ENCODE assay signal across 24 mouse cellular contexts in the genomic region with DNA sequence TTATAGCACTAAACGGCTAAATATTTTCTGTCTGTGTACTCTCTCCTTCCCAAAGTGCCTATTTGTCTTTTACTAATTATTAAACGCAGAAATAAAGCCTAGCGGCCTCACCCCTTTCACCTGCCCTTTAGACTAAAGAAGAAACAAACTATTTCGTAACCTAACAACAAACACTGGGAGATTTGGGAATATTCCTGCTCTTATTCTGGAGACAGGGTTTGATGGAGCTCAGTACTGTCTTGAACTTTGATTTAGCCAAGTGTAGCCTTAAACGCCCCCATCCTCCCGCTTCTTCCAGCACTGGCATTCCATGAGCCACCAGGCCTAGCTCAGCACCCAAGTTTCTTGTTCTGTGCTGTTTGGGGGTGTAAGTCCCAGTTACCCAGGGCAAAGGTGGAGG. TPM values are rescaled to one million over a fixed set of nuclear protein-coding genes. Genes with fewer than 3 reads are reported as not detected.
DNase-seq lines count a peak whose midpoint lies in the region; ATAC-seq and TF ChIP-seq lines count a peak whose summit lies in the region.
"Had no signal": no experiment of that assay in that cellular context is flagged by ENCODE, and none has a peak within 500 bp of the region (broad histone marks: within the 10 kb centered on the region; RNA-seq: fewer than 3 reads in every experiment).

No protein-coding gene starts in this region.

- DNase-seq in kidney, postnatal 10 days: peak; percentile 16
- DNase-seq in kidney, postnatal 14 days: peak; percentile 46
- no peak for DNase-seq in cerebellum, adult 2 months
- DNase-seq: adrenal gland, adult 8-10 months; cerebellum, adult 8-10 months; cerebellum, postnatal 25 days; gastrocnemius, postnatal 10 days; lung, postnatal 36 days; thymus, adult 2 months; thymus, postnatal 36 days had no signal

- H3K36me3 ChIP-seq in intestine, embryonic 15.5 days: no peaks in the 10 kb centered on the region
- H3K36me3 ChIP-seq in intestine, embryonic 16.5 days (ENCODE audit: control insufficient read depth, insufficient read depth, low read length): no peaks in the 10 kb centered on the region
- H3K36me3 ChIP-seq in kidney, embryonic 15.5 days: no peaks in the 10 kb centered on the region
- H3K36me3 ChIP-seq in liver, embryonic 16.5 days (ENCODE audit: control insufficient read depth, insufficient read depth): no peaks in the 10 kb centered on the region
- H3K36me3 ChIP-seq: G1E; heart, embryonic 10.5 days; heart, embryonic 15.5 days; limb, embryonic 10.5 days; limb, embryonic 15.5 days; midbrain, embryonic 12.5 days; neural tube, embryonic 13.5 days had no signal

- WGBS in intestine, embryonic 15.5 days: 75% methylated on average over 6 of the region's 6 CpGs
- 77% methylated on average over 6 of the region's 6 CpGs for WGBS in intestine, embryonic 16.5 days
- 88% methylated on average over 6 of the region's 6 CpGs for WGBS in kidney, embryonic 15.5 days
- WGBS in liver, embryonic 16.5 days (ENCODE audit: insufficient replicate concordance): 70% methylated on average over 6 of the region's 6 CpGs
- 96% methylated on average over 6 of the region's 6 CpGs for WGBS in cerebellum, adult 2 months

- no peak overlapping the region for H3K9ac ChIP-seq in intestine, embryonic 15.5 days
- H3K9ac ChIP-seq in intestine, embryonic 16.5 days (ENCODE audit: low read depth, low read length): no peak overlapping the region
- no peak overlapping the region for H3K9ac ChIP-seq in kidney, embryonic 15.5 days
- H3K9ac ChIP-seq in liver, embryonic 16.5 days (ENCODE audit: low read depth, low read length): no peak overlapping the region
- H3K9ac ChIP-seq: forebrain, embryonic 13.5 days; heart, embryonic 15.5 days; limb, embryonic 15.5 days; midbrain, embryonic 12.5 days; neural tube, embryonic 13.5 days had no signal

- peak; percentile 28; the same call in 1 of the 2 replicates for ATAC-seq in intestine, embryonic 15.5 days
- no peak for ATAC-seq in intestine, embryonic 16.5 days
- ATAC-seq in kidney, embryonic 15.5 days (replicated peaks; ENCODE audit: low FRiP score): no peak
- ATAC-seq in liver, embryonic 16.5 days (ENCODE audit: low read depth): peak; percentile 77
- ATAC-seq: forebrain, embryonic 13.5 days; hindbrain, embryonic 16.5 days had no signal

- H3K27me3 ChIP-seq in intestine, embryonic 15.5 days (replicated peaks): no peaks in the 10 kb centered on the region
- H3K27me3 ChIP-seq in intestine, embryonic 16.5 days (replicated peaks; ENCODE audit: control insufficient read depth, insufficient read depth, low read length): no peaks in the 10 kb centered on the region
- H3K27me3 ChIP-seq in kidney, embryonic 15.5 days: no peaks in the 10 kb centered on the region
- H3K27me3 ChIP-seq in liver, embryonic 16.5 days (ENCODE audit: control insufficient read depth, insufficient read depth, low read depth, low read length): no peaks in the 10 kb centered on the region
- no peaks in the 10 kb centered on the region for H3K27me3 ChIP-seq in cerebellum, adult 2 months (ENCODE audit: control insufficient read depth, insufficient read depth, low read length)
- H3K27me3 ChIP-seq: forebrain, embryonic 13.5 days; heart, embryonic 15.5 days; limb, embryonic 15.5 days; midbrain, embryonic 12.5 days; neural tube, embryonic 13.5 days had no signal

- H3K4me2 ChIP-seq in intestine, embryonic 15.5 days (replicated peaks): no peak overlapping the region
- no peak overlapping the region for H3K4me2 ChIP-seq in intestine, embryonic 16.5 days (ENCODE audit: low read depth, low read length)
- no peak overlapping the region for H3K4me2 ChIP-seq in kidney, embryonic 15.5 days
- H3K4me2 ChIP-seq in liver, embryonic 16.5 days (ENCODE audit: low read depth, low read length): no peak overlapping the region
- H3K4me2 ChIP-seq: forebrain, embryonic 13.5 days; heart, embryonic 15.5 days; limb, embryonic 15.5 days; midbrain, embryonic 12.5 days; neural tube, embryonic 13.5 days had no signal

- no peak overlapping the region for H3K4me3 ChIP-seq in intestine, embryonic 15.5 days (replicated peaks)
- H3K4me3 ChIP-seq in intestine, embryonic 16.5 days (ENCODE audit: low read length): no peak overlapping the region
- H3K4me3 ChIP-seq in kidney, embryonic 15.5 days (replicated peaks): no peak overlapping the region
- no peak overlapping the region for H3K4me3 ChIP-seq in liver, embryonic 16.5 days (ENCODE audit: low read depth, low read length)
- H3K4me3 ChIP-seq in cerebellum, adult 2 months (replicated peaks; ENCODE audit: insufficient read depth, low read depth, low read length): no peak overlapping the region
- H3K4me3 ChIP-seq: forebrain, embryonic 13.5 days; heart, embryonic 10.5 days; heart, embryonic 15.5 days; limb, embryonic 10.5 days; limb, embryonic 15.5 days; midbrain, embryonic 12.5 days; neural tube, embryonic 13.5 days had no signal

- no peak for TF ChIP-seq POLR2A in cerebellum, adult 2 months (IDR thresholded peaks at IDR 0.05; ENCODE audit: borderline replicate concordance, insufficient read depth, low read length)

- no peaks in the 10 kb centered on the region for H3K9me3 ChIP-seq in intestine, embryonic 15.5 days
- no peaks in the 10 kb centered on the region for H3K9me3 ChIP-seq in intestine, embryonic 16.5 days (ENCODE audit: control insufficient read depth, low read length)
- H3K9me3 ChIP-seq in kidney, embryonic 15.5 days (replicated peaks): no peaks in the 10 kb centered on the region
- no peaks in the 10 kb centered on the region for H3K9me3 ChIP-seq in liver, embryonic 16.5 days (replicated peaks; ENCODE audit: control insufficient read depth, low read length)
- H3K9me3 ChIP-seq: forebrain, embryonic 13.5 days; heart, embryonic 10.5 days; heart, embryonic 15.5 days; limb, embryonic 10.5 days; limb, embryonic 15.5 days; midbrain, embryonic 12.5 days; neural tube, embryonic 13.5 days had no signal

- no peak for TF ChIP-seq CTCF in cerebellum, adult 2 months (IDR thresholded peaks at IDR 0.05; ENCODE audit: borderline replicate concordance, insufficient read depth, low read depth, low read length)

- H3K4me1 ChIP-seq in intestine, embryonic 15.5 days (replicated peaks): no peaks in the 10 kb centered on the region
- H3K4me1 ChIP-seq in intestine, embryonic 16.5 days (ENCODE audit: control insufficient read depth, insufficient read depth, low read length): 0 out of 2 replicates have a peak, but pooled peaks cover 7% of the 10 kb centered on the region
- H3K4me1 ChIP-seq in kidney, embryonic 15.5 days: 0 out of 2 replicates have a peak, but pooled peaks cover 7% of the 10 kb centered on the region
- H3K4me1 ChIP-seq in liver, embryonic 16.5 days (ENCODE audit: control insufficient read depth, low read depth, low read length): peaks cover 2% of the 10 kb centered on the region; the same call in 1 of the 2 replicates
- no peaks in the 10 kb centered on the region for H3K4me1 ChIP-seq in cerebellum, adult 2 months (ENCODE audit: control insufficient read depth, insufficient read depth, low read length)
- H3K4me1 ChIP-seq: forebrain, embryonic 13.5 days; heart, embryonic 15.5 days; limb, embryonic 15.5 days had no signal

- H3K27ac ChIP-seq in intestine, embryonic 15.5 days: no peak overlapping the region
- H3K27ac ChIP-seq in intestine, embryonic 16.5 days (ENCODE audit: low read length): no peak overlapping the region
- no peak overlapping the region for H3K27ac ChIP-seq in kidney, embryonic 15.5 days
- H3K27ac ChIP-seq in liver, embryonic 16.5 days (ENCODE audit: low read length): peak overlapping the region; percentile 60; the same call in 1 of the 2 replicates
- H3K27ac ChIP-seq in cerebellum, adult 2 months (ENCODE audit: insufficient read depth, low read length): no peak overlapping the region
- H3K27ac ChIP-seq: forebrain, embryonic 13.5 days; heart, embryonic 10.5 days; heart, embryonic 15.5 days; kidney, postnatal 0 days; limb, embryonic 10.5 days; limb, embryonic 15.5 days; midbrain, embryonic 12.5 days; neural tube, embryonic 13.5 days had no signal

RNA-seq across cellular contexts. Expression of a gene that starts 56.4 kb away (rescaled TPM):
- polyA plus RNA-seq in intestine, embryonic 15.5 days (2015; fragmentation: Nextera tagmentation; extraction: Ambion mirVana): 10.6 TPM in 2 replicates
- polyA plus RNA-seq in intestine, embryonic 16.5 days (2015; fragmentation: Nextera tagmentation; extraction: Ambion mirVana): 8.0 and 8.6 TPM in 2 replicates
- 11.3 and 13.2 TPM in 2 replicates for polyA plus RNA-seq in kidney, embryonic 15.5 days (2015; fragmentation: Nextera tagmentation; extraction: Ambion mirVana)
- polyA plus RNA-seq in liver, embryonic 16.5 days (2015; fragmentation: Nextera tagmentation; extraction: Ambion mirVana): 5.7 and 7.4 TPM in 2 replicates
- 20.5 and 20.9 TPM in 2 replicates for polyA plus RNA-seq in cerebellum, adult 2 months (2012; rRNA removed)
- polyA plus RNA-seq: G1E had no signal

Comparison
In these comparisons a context has a peak if more than half of its experiments do, and no peak if none do; other contexts are left out.
1. ATAC-seq: peak in intestine, embryonic 15.5 days (single experiment) and liver, embryonic 16.5 days (single experiment); none in intestine, embryonic 16.5 days (single experiment) and kidney, embryonic 15.5 days (single experiment).
2. DNase-seq: peak in kidney, postnatal 10 days (single experiment) and kidney, postnatal 14 days (single experiment); none in cerebellum, adult 2 months (0 of 2).